Mouse (Mus musculus): ENCODE data around the gene Vps33b. TPM values are rescaled to one million over a fixed set of nuclear protein-coding genes. Genes with fewer than 3 reads are reported as not detected.
A peak's percentile ranks its signal among the peaks of the same experiment; 100 is the strongest.

The Vps33b gene
- polyA plus RNA-seq, 1 experiment: 30.9 TPM

DNA sequence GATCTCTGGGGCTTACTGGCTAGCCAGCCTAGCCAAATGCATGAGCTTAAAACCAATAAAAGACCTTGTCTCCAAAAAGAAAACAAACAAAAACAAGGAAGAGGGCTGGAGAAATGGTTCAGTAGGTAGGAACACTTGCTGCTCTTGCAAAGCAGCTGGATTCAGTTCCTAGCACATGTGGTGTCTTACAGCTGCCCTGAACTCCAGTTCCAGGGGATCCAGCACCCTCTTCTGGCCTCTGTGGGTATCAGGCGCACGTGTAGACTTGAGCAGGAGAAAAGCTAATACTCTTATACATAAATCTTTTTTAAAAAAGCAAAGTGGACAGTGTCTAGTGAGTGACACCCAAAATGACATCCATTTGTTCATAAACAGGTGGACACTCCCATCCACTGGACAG is 32.1 kb downstream of the Vps33b start:
- TF ChIP-seq POLR2A (IDR thresholded peaks at IDR 0.05; ENCODE audit: borderline replicate concordance, insufficient read depth, low read length): no peak
- no peak for TF ChIP-seq CTCF (IDR thresholded peaks at IDR 0.05; ENCODE audit: borderline replicate concordance, insufficient read depth, low read depth, low read length)
- Histone ChIP-seq H3K27ac (ENCODE audit: insufficient read depth, low read length) (no peak overlapping the region), H3K27me3 (ENCODE audit: control insufficient read depth, insufficient read depth, low read length) (no peaks in the 10 kb centered on the region), H3K4me3 (replicated peaks; ENCODE audit: insufficient read depth, low read depth, low read length) (no peak overlapping the region), H3K4me1 (ENCODE audit: control insufficient read depth, insufficient read depth, low read length) (no peaks in the 10 kb centered on the region)
- no peak for DNase-seq
- 80% methylated on average over 2 of the region's 2 CpGs for WGBS

DNA sequence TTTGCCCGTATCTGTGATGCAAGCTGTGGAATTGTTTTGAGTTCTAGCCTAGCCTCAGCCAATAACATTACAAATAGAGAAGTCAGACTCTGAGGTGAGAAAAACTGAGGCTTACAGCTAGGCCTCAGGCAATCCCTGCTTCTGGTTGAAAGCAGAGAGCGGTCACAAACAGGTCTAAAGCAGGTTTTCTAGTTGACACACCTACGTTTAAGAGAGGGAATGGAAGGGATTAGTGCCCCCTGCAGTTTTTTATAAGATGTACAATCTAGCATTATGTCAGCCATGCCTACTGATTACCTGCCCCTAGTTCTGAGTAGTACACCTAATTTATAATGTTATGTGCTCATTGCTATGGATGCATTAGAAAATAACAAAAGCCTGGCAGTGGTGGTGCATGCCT is 38.3 kb downstream of the Vps33b start:
- Histone ChIP-seq H3K27me3 (ENCODE audit: control insufficient read depth, insufficient read depth, low read length) (no peaks in the 10 kb centered on the region), H3K4me3 (replicated peaks; ENCODE audit: insufficient read depth, low read depth, low read length) (no peak overlapping the region), H3K27ac (ENCODE audit: insufficient read depth, low read length) (no peak overlapping the region), H3K4me1 (ENCODE audit: control insufficient read depth, insufficient read depth, low read length) (no peaks in the 10 kb centered on the region)
- WGBS: 81% methylated on average over 3 of the region's 3 CpGs
- DNase-seq: no peak
- TF ChIP-seq CTCF (IDR thresholded peaks at IDR 0.05; ENCODE audit: borderline replicate concordance, insufficient read depth, low read depth, low read length) (no peak), POLR2A (IDR thresholded peaks at IDR 0.05; ENCODE audit: borderline replicate concordance, insufficient read depth, low read length) (no peak)

DNA sequence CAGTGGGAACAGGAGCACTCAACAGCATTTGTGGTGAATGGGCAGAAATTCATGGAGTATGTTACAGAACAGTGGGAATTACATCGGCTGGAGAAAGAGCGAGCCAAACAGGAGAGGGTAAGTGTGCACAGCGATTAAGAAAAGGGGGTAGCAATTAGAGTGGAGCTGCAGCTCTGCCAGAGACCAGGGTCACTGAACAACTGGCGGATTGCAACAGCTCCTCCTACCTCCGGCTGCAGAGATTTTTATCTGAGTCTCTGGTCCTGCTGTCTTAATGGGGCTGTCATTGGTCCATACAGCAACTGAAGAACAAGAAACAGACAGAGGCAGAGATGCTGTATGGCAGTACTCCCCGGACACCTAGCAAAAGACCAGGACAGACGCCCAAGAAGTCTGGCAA is 41.3 kb downstream of the Vps33b start:
- no peak for DNase-seq
- H3K27ac ChIP-seq (ENCODE audit: insufficient read depth, low read length): no peak overlapping the region
- WGBS: 72% methylated on average over 7 of the region's 7 CpGs
- H3K27me3 ChIP-seq (ENCODE audit: control insufficient read depth, insufficient read depth, low read length): no peaks in the 10 kb centered on the region
- H3K4me3 ChIP-seq (replicated peaks; ENCODE audit: insufficient read depth, low read depth, low read length): no peak overlapping the region
- no peaks in the 10 kb centered on the region for H3K4me1 ChIP-seq (ENCODE audit: control insufficient read depth, insufficient read depth, low read length)
- TF ChIP-seq CTCF (IDR thresholded peaks at IDR 0.05; ENCODE audit: borderline replicate concordance, insufficient read depth, low read depth, low read length) (no peak), POLR2A (IDR thresholded peaks at IDR 0.05; ENCODE audit: borderline replicate concordance, insufficient read depth, low read length) (no peak)

DNA sequence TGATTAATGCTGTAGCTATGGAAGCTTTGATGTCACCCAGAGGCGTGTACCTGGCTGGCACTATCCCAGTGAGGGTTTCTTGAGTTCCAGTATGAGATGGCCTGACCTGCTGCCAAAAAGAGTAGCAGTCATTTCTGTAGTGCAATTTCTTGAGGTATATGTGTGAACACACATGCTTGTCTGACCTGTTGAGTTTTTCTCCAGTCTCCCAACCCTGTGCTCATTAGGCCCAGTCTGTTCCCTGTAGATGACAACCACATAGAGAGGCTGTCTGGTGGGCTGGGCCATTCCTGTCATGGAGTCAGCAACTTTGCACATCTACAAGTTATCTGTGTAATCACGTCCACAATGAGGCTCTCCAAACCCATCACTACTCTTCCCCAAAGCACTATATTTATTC is 46.3 kb downstream of the Vps33b start:
- TF ChIP-seq POLR2A (IDR thresholded peaks at IDR 0.05; ENCODE audit: borderline replicate concordance, insufficient read depth, low read length) (no peak), CTCF (IDR thresholded peaks at IDR 0.05; ENCODE audit: borderline replicate concordance, insufficient read depth, low read depth, low read length) (no peak)
- Histone ChIP-seq H3K4me1 (ENCODE audit: control insufficient read depth, insufficient read depth, low read length) (no peaks in the 10 kb centered on the region), H3K27ac (ENCODE audit: insufficient read depth, low read length) (no peak overlapping the region), H3K4me3 (replicated peaks; ENCODE audit: insufficient read depth, low read depth, low read length) (no peak overlapping the region), H3K27me3 (ENCODE audit: control insufficient read depth, insufficient read depth, low read length) (no peaks in the 10 kb centered on the region)
- WGBS: 76% methylated on average over 2 of the region's 2 CpGs
- DNase-seq: no peak

DNA sequence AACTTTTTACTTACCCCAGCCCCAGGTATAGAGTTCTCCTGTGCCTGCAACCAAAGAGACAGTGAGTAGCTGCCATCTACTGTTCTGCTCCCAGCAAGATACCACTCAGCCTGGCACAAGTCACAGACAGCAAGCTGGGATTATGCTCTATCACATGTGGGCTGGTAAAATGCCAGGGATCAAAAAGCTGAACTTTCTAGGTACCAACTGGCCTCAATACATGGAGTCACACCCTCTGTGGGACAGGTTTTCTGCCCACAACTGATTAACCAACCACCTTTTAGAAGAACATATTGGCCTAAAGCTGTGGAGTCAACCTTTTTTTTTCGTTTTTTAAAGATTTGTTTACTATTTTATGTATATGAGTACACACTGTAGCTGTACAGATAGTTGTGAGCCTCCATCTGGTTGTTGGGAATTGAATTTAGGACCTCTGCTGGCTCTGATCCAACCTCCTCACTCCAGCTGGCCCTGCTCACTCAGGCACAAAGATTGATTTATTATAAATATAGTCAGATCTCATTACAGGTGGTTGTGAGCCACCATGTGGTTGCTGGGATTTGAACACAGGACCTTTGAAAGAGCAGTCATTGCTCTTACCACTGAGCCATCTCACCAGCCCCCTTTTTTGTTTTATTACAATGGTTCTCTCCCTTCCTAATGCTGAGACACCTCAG is 48.1 kb downstream of the Vps33b start:
- no peak overlapping the region for H3K4me3 ChIP-seq (replicated peaks; ENCODE audit: insufficient read depth, low read depth, low read length)
- H3K27me3 ChIP-seq (ENCODE audit: control insufficient read depth, insufficient read depth, low read length): no peaks in the 10 kb centered on the region
- TF ChIP-seq CTCF (IDR thresholded peaks at IDR 0.05; ENCODE audit: borderline replicate concordance, insufficient read depth, low read depth, low read length) (no peak), POLR2A (IDR thresholded peaks at IDR 0.05; ENCODE audit: borderline replicate concordance, insufficient read depth, low read length) (no peak)
- no peak overlapping the region for H3K27ac ChIP-seq (ENCODE audit: insufficient read depth, low read length)
- peaks cover 2% of the 10 kb centered on the region; the same call in 1 of the 2 replicates for H3K4me1 ChIP-seq (ENCODE audit: control insufficient read depth, insufficient read depth, low read length)
- no peak for DNase-seq
- 58% methylated on average over 1 of the region's 1 CpGs for WGBS

DNA sequence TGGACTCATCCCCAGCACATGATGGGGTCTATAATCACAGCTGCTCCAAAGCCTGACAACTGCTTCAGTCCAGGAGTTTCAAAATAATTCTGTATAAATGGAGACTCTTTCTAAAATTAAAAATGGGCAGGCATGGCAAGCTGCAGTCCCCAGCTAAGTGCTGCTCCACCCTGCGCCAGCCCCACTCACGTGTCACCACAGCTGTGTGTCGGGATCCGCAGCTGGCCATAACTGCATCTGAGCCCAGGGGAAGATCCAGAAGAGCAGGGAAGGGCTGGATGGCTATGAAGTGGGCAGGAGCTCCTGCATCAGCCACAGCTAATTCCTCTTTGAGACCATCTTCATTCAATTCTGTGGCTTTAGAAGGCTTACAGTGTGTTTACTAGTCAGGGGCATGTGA is 49.2 kb downstream of the Vps33b start:
- Histone ChIP-seq H3K27me3 (ENCODE audit: control insufficient read depth, insufficient read depth, low read length) (no peaks in the 10 kb centered on the region), H3K4me3 (replicated peaks; ENCODE audit: insufficient read depth, low read depth, low read length) (no peak overlapping the region), H3K4me1 (ENCODE audit: control insufficient read depth, insufficient read depth, low read length) (peaks cover 2% of the 10 kb centered on the region; the same call in 1 of the 2 replicates), H3K27ac (ENCODE audit: insufficient read depth, low read length) (no peak overlapping the region)
- no peak for DNase-seq
- WGBS: 88% methylated on average over 4 of the region's 4 CpGs
- no peak for TF ChIP-seq CTCF (IDR thresholded peaks at IDR 0.05; ENCODE audit: borderline replicate concordance, insufficient read depth, low read depth, low read length)
- no peak for TF ChIP-seq POLR2A (IDR thresholded peaks at IDR 0.05; ENCODE audit: borderline replicate concordance, insufficient read depth, low read length)

DNA sequence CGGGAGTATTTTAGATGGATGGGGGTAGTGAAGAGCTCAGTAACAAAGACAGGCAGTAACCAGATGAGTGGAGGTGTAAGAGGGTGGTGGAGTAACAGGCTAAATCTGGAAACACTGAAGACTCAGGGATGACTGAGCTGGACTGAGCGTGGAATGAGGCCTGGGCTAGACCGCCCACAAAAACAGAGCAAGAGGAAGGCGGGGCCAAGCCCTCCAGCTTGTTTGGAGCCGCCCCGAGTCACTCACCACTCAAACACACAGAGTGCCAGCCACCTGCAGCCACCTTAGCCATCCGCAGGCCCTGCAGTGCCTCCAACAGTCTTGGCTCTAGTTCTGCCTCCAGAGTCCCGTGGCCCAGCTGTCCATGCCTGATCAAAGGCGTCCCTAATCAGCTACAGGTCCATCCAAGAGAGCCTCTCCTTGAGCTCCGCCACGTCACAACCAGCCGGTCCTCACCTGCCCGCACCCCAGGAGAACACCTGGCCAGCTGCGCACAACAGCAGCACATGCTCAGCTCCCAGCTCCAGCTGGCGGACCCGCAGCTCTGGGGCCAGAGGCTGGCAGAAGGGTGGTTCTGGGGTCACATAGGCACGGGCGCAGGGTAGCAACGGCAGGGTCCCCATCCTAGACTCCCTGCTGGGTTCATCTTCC is 50.5 kb downstream of the Vps33b start:
- Histone ChIP-seq H3K27ac (ENCODE audit: insufficient read depth, low read length) (no peak overlapping the region), H3K4me3 (replicated peaks; ENCODE audit: insufficient read depth, low read depth, low read length) (no peak overlapping the region), H3K27me3 (ENCODE audit: control insufficient read depth, insufficient read depth, low read length) (no peaks in the 10 kb centered on the region), H3K4me1 (ENCODE audit: control insufficient read depth, insufficient read depth, low read length) (peaks cover 2% of the 10 kb centered on the region; the same call in 1 of the 2 replicates)
- TF ChIP-seq POLR2A (IDR thresholded peaks at IDR 0.05; ENCODE audit: borderline replicate concordance, insufficient read depth, low read length): no peak
- no peak for TF ChIP-seq CTCF (IDR thresholded peaks at IDR 0.05; ENCODE audit: borderline replicate concordance, insufficient read depth, low read depth, low read length)
- WGBS: 70% methylated on average over 19 of the region's 19 CpGs
- DNase-seq: no peak

DNA sequence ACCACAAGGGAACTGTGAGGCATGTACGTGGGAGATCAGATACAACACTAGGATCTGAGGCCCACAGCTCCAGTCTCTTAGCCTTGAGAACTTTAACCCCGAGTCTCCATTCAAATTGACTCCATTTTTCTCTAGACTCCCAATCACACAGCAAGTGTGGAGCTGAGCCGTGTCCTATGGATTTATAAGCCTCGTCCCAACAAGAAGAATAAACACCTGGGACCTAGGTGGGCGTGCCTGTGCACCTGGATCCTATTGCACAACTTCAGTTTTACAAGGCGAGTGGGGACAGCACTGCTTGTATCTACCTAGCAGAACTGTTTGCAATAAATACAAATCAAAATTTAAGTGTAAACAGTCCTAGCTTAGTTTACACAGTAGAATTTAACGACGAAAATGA is 53.9 kb downstream of the Vps33b start:
- H3K4me1 ChIP-seq (ENCODE audit: control insufficient read depth, insufficient read depth, low read length): peaks cover 2% of the 10 kb centered on the region; the same call in 1 of the 2 replicates
- no peaks in the 10 kb centered on the region for H3K27me3 ChIP-seq (ENCODE audit: control insufficient read depth, insufficient read depth, low read length)
- 13% methylated on average over 8 of the region's 8 CpGs for WGBS
- H3K4me3 ChIP-seq (replicated peaks; ENCODE audit: insufficient read depth, low read depth, low read length): peak overlapping the region; percentile 77
- no peak for DNase-seq
- H3K27ac ChIP-seq (ENCODE audit: insufficient read depth, low read length): peak overlapping the region; percentile 39; the same call in 1 of the 2 replicates
- TF ChIP-seq POLR2A (IDR thresholded peaks at IDR 0.05; ENCODE audit: borderline replicate concordance, insufficient read depth, low read length) (no peak), CTCF (IDR thresholded peaks at IDR 0.05; ENCODE audit: borderline replicate concordance, insufficient read depth, low read depth, low read length) (no peak)

All from cerebellum, adult 2 months (tissue).